Mouse (Mus musculus) left cerebral cortex, adult 9 months (tissue): ENCODE measurements at regions not wholly inside any gene's neighbourhood (a gene's known extent, or its start where the extent isn't known, plus 50 kb on each side); places are given as distances from the start of the nearest gene placed in this dataset.

Experiments used
- DNase-seq, 2 experiments: peaks; one replicate each; pipeline ENCODE4 v3.0.0; 2022; ENCODE audit warnings: low spot score in 2 of 2

GRCm38 (mm10) chr17:64382894-64383293 is 51.2 kb upstream of the Pja2 start:
- no peak for DNase-seq

DNA sequence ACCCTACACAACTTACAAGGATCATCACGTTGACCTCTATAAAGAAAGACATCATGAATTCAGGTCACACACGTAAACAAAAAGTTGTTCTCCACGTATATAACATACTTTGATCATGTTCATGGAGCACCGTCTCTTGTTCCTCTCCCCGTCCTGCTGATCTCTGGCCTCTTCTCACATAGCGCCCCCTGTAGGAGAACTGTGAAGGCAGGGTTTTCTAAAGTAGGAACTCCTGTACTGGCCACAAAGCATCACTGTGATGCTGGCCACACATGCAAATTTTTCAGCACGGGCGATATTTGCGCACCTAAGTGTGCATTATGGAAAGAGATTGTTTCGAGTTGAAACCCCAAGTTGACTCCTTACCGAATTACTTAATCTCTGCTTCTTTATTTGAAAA is 51.9 kb upstream of the Pja2 start:
- DNase-seq = no peak

- no peak for DNase-seq
Measured at GRCm38 (mm10) chr17:64390349-64390748, 58.6 kb upstream of the Pja2 start.

- DNase-seq = no peak
Measured at GRCm38 (mm10) chr17:64397254-64397897, 65.7 kb upstream of the Pja2 start.

- no peak for DNase-seq
Measured at GRCm38 (mm10) chr17:64398114-64398692, 66.5 kb upstream of the Pja2 start.

- no peak for DNase-seq
Measured at GRCm38 (mm10) chr17:64398708-64399107, 67.0 kb upstream of the Pja2 start.

- DNase-seq = no peak
Measured at GRCm38 (mm10) chr17:64406742-64407254, 75.1 kb upstream of the Pja2 start.

DNA sequence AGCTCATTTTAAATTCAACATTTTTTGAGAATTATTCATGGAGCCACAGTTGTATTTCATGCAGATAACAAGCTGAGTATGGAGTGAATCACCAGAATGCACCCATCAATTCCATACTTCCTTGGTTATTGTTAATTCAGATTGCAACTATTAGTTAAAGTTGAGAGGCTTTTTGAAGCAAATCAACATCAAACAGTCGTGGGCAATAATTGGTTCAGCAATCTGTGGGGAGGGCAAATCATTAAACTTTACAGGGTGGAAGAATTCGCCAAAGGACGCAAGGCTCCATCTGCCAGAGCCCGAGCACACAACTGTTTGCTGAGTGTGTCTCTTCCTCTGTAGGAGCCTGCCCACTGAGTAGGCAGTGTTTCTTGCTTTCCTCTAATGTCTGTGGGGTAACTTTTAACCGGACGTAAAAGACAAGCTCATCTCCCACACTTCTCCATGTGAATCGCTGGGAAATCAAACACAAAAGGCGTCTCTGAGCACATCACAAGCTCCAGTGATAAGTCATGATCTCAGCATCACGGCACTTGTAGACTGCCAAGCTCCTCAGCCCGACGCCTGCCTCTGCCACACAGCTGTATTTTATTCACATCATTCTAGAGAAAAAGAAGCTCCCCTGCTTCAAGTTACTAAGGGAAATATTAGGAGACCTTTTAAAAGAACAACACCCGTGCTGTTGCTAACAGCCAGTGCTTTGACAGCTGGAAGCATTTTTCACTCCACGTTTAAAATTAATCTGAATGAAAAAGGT is 75.7 kb upstream of the Pja2 start:
- DNase-seq = peak; percentile 7 to 14

GRCm38 (mm10) chr17:64425811-64426210 is 94.1 kb upstream of the Pja2 start:
- DNase-seq = no peak

DNA sequence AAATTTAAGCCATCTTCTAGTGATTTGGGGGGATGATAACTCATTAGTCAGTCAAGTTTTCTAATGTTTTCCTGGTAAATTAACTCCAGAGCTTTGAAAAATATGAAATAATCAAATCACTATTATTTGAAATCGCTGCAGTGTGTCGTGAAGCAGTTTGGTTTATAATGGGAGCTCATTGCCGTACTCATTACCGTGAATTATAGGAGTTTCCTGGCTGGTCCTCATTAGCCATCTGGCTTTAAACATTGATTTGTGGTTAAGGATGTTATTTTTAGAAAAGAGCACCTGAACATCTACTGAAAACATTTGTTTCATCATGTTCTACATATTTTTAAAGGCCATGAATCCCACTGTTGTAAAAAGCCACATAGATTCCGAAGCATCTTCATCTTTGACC is 94.8 kb upstream of the Pja2 start:
- no peak for DNase-seq

DNA sequence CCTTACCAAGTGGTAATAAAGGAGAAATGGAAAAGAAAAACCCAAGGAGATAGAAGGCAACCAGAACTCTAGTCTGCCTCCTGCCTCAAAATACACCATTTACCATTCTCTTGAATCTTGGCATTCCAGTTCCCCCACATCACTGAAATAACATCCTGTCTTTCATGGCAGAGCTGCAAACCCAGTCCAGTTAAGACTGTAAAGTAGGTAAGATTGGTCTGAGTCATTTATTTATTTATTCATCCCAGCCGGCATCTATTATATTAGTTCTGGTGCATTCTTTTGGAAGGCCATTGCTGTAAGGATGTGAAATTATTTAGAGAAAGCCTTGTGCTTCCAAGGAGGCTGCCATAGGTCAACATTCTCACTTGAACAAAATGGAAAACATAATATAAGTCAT is 107.9 kb upstream of the Pja2 start:
- no peak for DNase-seq

DNA sequence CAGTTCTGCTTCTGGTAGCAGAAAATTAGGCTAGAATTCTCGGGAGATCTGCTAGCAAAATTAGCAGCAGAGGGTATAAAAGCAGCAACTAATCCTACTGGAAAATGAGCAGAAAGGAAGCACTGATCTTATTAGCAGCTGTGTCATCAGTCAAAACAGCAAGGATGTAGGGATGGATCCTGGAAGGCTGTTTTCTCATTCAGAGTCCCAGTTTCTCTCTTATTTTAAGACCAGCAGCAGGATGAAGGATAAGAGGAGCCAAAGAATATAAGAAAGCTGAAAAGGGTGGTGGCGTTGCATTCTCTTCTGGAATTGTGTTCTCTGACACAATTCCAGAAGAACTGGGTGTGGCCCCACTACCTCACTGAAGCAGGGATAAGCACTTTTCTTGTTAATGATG is 123.0 kb upstream of the Pja2 start:
- DNase-seq = no peak

- no peak for DNase-seq
Measured at GRCm38 (mm10) chr17:64466273-64466672, 134.3 kb upstream of the Man2a1 start.

- DNase-seq = no peak
Measured at GRCm38 (mm10) chr17:64466746-64467145, 133.8 kb upstream of the Man2a1 start.

- DNase-seq = no peak
Measured at GRCm38 (mm10) chr17:64467297-64467696, 133.2 kb upstream of the Man2a1 start.

GRCm38 (mm10) chr17:64469754-64470400 is 130.7 kb upstream of the Man2a1 start:
- DNase-seq = no peak

- no peak for DNase-seq
Measured at GRCm38 (mm10) chr17:64480607-64481038, 119.9 kb upstream of the Man2a1 start.

GRCm38 (mm10) chr17:64484835-64485234 is 115.7 kb upstream of the Man2a1 start:
- no peak for DNase-seq

- no peak for DNase-seq
Measured at GRCm38 (mm10) chr17:64489769-64490335, 110.7 kb upstream of the Man2a1 start.

DNA sequence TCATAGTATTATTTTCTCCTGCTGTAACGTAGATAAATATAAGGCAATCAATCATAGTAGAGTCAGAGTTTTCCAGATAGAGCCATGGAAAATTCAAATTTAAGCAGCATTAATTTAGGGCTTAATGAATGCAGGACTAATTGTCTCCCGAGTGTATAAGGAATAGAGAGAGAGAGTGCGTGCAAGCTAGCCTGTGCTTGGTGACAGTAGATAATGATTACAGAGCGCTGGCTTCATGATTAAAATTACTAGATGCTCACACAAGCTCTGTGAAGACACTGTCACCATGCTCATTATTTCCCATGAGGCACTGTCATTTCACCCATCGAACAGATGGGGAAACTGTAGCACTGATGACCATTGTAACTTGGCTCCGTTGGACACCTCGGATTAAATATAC is 109.9 kb upstream of the Man2a1 start:
- no peak for DNase-seq

GRCm38 (mm10) chr17:64491922-64492353 is 108.6 kb upstream of the Man2a1 start:
- DNase-seq = no peak
